Mouse (Mus musculus) heart, postnatal 25 days (tissue): ENCODE data around the gene Krtap13. TPM values are rescaled to one million over a fixed set of nuclear protein-coding genes. Genes with fewer than 3 reads are reported as not detected.
"Not testable (repeated sequence)": the region's sequence is repeated elsewhere in the genome, so short reads cannot be mapped to it uniquely, and the experiment has no call there.

Experiments used
- DNase-seq: peaks from one replicate; pipeline ENCODE4 v3.0.0; 2022; ENCODE audit warnings: low spot score
- intact Hi-C: fragments of 180-260 bp; cut with DNase I; formaldehyde crosslinking; loops from one replicate; pipeline ENCODE4 v1.15.1; 2025
- total RNA-seq, 2 experiments: library from RNA; stranded (reverse); gene quantifications; 2 replicates each; pipeline ENCODE4 v1.2.3; 2021

Gene Krtap13
- total RNA-seq = not detected

DNA sequence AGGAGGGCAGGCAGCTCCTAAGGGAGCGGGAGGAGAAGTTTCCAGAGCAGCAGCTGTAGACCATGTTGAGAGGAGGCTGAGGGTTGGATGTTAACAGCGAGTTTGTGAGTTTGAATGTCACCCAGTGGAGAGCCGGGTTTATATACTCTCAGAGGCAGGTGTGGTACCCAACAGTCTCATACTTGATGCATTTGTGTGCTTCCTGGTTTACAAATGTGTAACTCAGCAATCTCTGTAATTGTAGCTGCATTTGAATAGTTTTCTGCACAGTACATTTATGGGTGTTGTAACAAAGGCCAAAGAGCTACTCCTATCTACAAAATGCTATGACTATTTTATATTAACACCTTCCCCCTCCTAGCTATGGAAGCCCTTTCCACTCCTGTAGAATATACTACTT, at the start of gene Krtap13:
Gene Krtap13, minus strand, starts transcription at position 101 of the 400 bp plus-strand sequence.
- DNase-seq, intact Hi-C loops: not testable (repeated sequence)

DNA sequence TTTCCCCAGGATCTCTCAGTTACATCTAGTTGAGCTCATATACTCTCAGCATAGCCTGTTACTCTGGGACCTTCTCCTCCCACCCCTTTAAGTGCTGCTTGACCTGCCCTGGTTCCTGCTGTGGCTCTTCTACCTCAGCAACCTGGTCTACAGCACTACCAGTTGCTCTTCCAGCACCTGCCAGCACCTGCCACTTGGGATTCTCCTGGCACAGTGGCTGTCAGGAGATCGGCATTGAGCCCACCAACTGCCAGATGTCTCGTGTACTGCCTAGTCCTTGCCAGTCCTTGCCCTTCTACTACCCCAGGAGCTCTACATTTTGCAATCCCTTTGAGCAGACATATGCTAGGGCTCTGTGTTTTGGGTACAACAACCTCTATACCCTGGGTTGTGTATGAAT, 35.4 kb upstream of the Krtap13 start:
- intact Hi-C loops = no loop called here
- DNase-seq = no peak

DNA sequence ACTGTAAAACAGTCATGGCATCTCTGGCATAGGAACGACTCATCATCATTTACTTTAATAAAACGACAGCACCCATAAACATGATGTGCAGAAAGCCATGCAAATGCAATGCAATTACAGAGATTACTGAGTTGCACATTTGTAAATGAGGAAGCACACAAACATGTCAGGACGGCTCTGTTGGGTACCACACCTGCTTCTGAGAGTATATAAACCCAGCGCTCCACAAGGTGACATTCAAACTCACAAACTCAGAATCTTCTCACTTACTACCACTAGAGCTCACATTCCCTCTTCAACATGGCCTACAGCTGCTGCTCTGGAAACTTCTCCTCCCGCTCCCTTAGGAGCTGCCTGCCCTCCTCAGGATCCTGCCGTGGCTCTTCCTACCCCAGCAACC, 26.2 kb upstream of the Krtap13 start, which contains the start of gene Gm5965:
Gene Gm5965, plus strand, starts transcription at position 301 of the 400 bp plus-strand sequence.
- intact Hi-C loops = no loop called here
- no peak for DNase-seq

DNA sequence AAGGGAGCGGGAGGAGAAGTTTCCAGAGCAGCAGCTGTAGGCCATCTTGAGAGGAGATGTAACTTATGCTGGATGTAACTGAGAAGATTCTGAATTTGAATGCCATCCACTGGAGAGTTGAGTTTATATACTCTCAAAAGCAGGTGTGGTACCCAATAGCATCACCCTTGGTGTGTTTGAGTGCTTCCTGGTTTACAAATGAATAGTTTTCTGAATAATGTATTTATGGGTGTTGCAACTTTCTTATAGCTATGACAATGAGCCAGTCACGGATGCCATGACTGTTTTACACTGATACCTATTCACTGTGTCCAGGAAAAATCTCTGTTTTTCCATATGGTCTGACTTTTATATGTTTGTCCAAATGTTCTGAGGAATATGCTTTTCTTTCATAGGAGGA, 22.7 kb upstream of the Krtap13 start, which contains the start of gene 2310057N15Rik:
Gene 2310057N15Rik, minus strand, starts transcription at position 101 of the 400 bp plus-strand sequence.
- intact Hi-C loops = no loop called here
- DNase-seq = no peak

DNA sequence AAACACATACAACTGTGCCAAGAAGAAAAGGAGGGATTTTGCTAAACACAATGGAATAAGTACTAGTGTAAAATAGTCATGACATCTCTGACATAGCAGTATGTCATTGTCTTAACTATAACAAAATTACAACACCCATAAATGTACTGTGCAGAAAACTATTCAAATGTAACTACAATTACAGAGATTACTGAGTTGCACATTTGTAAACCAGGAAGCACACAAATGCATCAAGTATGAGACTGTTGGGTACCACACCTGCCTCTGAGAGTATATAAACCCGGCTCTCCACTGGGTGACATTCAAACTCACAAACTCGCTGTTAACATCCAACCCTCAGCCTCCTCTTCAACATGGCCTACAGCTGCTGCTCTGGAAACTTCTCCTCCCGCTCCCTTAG, 7.1 kb upstream of the Krtap13 start, which contains the start of gene 2310034C09Rik:
Gene 2310034C09Rik, plus strand, starts transcription at position 301 of the 400 bp plus-strand sequence.
- DNase-seq, intact Hi-C loops: not testable (repeated sequence)

DNA sequence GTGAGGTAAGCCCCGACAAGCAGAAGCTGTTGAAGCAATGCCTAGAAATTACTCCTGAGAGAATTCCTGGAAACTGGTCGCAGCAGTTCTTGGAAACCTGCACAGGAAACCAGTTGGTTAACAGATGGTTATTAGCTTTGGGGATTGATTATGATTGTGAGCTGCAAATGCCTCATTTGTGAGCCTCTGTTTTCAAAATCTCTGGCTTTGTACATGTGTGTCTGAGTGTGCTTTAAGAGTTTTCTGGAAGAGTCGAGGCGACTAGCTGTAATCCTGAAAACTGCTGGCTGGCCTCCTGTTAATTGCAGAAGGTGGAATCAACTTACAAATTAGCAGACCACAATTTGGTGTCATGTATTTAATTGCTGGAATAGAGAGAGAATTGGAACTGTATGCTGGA, 3.5 kb downstream of the Krtap13 start:
- DNase-seq = no peak
- intact Hi-C loops = no loop called here

DNA sequence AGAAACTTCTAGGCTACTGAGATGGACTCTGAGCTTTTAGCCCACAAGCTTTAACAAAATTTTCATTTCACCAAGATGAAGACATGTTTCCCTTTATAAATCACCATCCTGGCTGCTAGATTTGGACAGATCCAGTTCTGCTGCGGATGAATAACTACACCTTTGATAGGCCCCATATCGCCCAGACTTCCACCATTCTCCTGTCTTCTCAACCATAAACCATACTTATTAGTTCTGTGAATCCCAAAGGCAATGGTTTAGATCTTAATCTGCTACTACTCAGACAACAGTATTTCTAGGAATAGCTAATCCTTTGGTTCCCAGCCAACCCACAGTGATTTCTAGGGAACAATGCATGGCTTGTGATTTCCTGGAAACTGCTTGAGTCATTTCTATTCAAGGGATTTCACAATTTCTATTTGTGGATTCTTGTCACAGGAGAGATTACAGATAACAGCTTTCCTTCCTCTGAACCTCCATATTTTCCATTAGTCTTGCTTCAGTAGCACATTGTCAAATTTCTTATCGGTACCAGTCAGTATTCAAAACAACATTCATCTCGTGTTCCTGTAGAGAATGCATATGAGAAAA, 6.6 kb downstream of the Krtap13 start:
- intact Hi-C loops = no loop called here
- DNase-seq = no peak

DNA sequence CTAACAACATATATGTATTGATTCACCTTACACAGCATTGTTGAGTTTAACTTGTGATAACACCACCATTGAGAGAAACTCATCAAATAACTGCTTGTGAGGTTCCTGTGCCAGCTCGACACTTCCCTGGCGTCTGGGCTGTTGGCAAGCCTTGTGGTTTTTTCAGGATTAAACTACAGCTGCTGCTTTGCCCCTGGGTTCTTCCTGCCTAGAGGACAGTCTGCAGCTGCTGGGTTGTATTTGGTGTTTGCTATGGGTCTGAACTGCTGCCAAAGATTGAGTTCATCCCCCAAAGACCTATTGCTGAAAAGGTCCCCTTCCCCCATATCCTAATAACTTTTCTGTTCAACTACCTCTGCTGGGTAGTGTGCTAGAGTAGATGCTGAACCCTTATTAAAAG, 16.0 kb downstream of the Krtap13 start:
- intact Hi-C loops = no loop called here

DNA sequence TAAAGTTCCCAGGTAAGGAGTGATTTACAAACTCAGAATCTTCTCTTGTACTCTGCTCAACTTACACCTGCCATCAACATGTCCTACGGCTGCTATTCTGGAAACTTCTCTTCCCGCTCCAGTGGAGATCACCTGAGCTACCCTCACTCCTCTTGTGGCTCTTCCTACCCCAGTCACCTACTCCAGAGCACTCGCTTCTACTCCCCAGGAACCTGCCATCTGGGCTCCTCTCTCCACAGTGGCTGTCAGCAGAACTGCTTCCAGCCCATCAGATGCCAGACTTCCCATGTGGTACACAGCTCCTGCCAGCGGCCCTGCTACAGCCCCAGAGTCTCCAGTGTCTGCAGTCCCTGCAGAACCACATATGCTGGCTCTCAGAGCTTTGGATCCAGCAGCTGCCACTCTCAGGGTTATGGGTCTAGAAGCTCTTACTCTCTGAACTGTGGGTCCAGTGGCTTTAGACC, 22.6 kb downstream of the Krtap13 start, which contains the start of gene Krtap13-1:
Gene Krtap13-1, plus strand, starts transcription at position 51 of the 464 bp plus-strand sequence.
- intact Hi-C loops = no loop called here
- DNase-seq = no peak

More for the DNA sequence above, 16.0 kb downstream of the Krtap13 start:
- no peak for DNase-seq

DNA sequence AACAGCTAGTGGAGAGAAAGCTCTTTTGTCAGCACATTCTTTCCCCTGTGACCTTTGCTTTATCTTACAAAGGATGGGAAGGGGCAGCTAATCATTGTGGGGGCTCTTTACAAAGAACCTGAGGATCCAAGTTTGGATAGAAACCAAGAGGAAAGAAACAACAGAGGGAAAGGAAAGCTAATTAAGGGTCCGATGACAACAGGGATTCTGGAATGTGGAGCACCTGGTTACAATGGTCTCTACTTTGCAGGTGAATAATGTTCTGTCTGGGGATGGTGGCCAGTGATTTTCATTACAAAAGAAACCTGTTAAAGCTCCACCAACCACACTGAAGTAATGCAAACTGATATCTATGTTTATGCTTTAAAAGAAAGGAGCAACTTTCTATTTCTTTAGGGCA, 31.4 kb downstream of the Krtap13 start:
- intact Hi-C loops = no loop called here
- DNase-seq = no peak

DNA sequence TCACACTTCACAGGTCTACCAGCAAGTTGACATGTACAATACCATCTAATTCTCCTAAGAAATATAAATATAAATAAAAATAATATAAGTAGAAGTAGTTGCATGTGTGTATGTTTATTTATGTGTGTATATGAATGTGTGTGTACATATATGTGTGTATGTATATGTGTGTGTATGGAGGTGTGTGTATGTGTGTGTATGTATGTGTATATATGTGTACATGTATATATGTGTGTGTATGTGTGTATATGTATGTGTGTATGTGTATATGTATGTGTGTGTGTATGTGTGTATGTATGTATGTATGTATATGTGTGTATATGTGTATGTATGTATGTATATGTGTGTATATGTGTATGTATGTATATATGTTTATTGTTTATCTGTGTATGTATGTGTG, 34.9 kb downstream of the Krtap13 start:
- intact Hi-C loops = no loop called here
- DNase-seq = no peak

DNA sequence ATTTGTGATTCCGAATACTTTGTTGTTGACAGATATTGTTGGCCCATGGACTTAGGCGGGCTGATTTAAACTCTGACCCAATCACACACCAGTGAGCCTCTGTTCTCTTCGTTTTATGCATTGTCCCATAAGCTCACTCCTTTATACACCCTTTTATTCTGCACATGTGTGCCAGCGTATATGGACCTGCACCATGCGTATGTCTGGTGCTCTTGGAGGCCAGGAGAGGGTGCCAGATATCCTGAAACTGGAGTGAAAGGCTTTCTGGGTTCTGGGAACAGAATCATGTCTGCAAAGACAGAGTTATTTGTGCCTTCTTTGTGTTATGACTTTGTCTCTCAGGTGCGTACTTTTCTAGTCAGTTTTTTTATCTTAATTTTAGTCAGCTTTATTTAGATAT, 40.2 kb downstream of the Krtap13 start:
- intact Hi-C loops = no loop called here

DNA sequence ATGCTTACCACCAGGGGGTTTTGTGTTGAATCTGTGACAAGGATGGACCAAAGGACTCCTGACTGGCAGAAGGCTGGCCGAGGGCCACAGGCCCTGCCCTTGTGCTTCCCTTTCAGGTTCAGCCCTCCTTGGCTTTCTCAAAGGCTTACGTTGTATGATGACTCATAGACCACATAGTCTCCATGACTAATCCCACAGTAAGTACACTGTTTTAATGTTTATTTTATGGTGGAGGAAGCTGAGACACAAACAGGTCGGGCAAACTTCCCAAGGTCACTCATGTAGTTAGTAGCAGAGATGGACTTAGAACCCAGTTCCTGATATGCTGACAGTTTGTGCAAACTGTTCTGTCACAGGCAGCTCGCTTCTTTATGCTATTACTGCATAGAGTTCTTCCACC, 40.7 kb downstream of the Krtap13 start:
- intact Hi-C loops = no loop called here
- no peak for DNase-seq

More for the DNA sequence above, 40.2 kb downstream of the Krtap13 start:
- DNase-seq = no peak

DNA sequence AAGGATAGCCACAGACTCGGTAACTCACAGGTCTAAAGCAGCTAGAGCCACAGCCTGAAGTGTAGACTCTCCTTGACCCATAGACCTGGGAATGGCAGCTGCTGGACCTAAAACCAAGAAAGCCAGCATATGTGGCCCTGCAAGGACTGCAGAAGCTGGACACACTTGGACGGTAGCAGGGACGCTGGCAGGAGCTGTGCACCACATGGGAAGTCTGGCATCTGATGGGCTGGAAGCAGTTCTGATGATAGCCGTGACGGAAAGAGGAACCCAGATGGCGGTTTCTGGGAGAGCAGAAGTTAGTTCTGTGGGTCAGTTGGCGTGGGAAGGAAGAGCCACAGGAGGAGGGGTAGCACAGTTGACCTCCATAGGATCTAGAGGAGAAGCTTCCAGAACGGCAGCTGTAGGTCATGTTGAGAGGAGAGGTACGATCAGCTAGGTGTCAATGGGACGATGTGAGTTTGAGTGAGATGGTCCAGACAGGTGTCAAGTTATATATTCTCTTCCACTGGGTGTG, 43.9 kb downstream of the Krtap13 start, which contains the start of gene 2310061N02Rik:
Gene 2310061N02Rik, minus strand, starts transcription at position 467 of the 517 bp plus-strand sequence.
- DNase-seq = no peak
- intact Hi-C loops = no loop called here

DNA sequence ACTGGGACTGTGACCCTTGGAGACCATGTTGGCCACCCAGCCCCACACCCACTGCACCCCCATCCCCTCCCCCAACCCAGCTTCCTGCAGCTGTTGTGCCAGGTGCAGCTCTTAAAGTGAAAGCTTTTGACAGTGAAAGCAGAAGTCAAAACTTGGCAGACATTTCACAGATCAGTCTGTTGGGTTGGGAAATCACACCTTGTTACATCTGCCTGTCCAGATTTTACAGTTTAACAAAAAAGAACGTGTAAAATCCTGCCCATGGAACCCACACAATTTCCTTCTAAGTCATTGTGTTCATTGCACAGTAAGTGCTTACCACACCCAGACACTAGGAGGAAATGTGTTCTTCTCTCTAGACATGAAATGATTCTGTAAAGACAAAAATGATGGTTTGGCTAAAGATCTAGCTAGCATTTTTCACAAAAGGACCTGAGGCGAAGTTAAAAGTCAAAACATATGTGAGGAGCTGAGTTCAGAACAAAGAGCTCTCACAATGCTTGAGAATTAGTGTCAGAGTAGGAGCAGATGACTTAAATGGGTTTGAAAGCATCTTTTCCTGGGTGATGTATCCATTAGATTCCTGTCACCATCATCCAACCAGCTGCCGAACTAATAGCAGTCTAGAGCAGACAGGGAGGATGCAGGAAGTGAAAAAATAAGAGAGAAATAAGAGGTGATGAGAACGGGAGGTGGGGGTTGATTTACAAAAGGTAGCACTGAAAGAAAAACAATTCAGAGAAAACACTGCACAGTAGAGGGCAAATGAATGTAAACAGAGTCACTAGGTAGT, 50.2 kb downstream of the Krtap13 start:
- DNase-seq = no peak
- intact Hi-C loops = no loop called here

Other genes with a start within 250 kb of the Krtap13 start
- gene Cldn17, start 244.7 kb downstream of the Krtap13 start, total RNA-seq = not detected
- gene Cldn8, start 188.5 kb downstream of the Krtap13 start, total RNA-seq = not detected
- gene Krtap24-1, start 139.4 kb downstream of the Krtap13 start, total RNA-seq = not detected
- not detected for gene 2310079G19Rik, start 124.0 kb downstream of the Krtap13 start, total RNA-seq
- gene Krtap26-1, start 103.8 kb downstream of the Krtap13 start, total RNA-seq = not detected
- not detected for gene Krtap27-1, start 80.0 kb downstream of the Krtap13 start, total RNA-seq
- gene 2310061N02Rik, start 43.7 kb downstream of the Krtap13 start, total RNA-seq = not detected
- gene Krtap13-1, start 22.8 kb downstream of the Krtap13 start, total RNA-seq = not detected
- gene 2310034C09Rik, start 7.2 kb upstream of the Krtap13 start, total RNA-seq = not detected
- gene 2310057N15Rik, start 22.6 kb upstream of the Krtap13 start, total RNA-seq = not detected
- not detected for gene Gm5965, start 26.3 kb upstream of the Krtap13 start, total RNA-seq
- not detected for gene Gm20741, start 60.6 kb upstream of the Krtap13 start, total RNA-seq
- not detected for gene Krtap15, start 68.6 kb upstream of the Krtap13 start, total RNA-seq
- gene Krtap14, start 74.5 kb upstream of the Krtap13 start, total RNA-seq = not detected
- not detected for gene Krtap19-1, start 117.8 kb upstream of the Krtap13 start, total RNA-seq
- gene Krtap19-2, start 122.6 kb upstream of the Krtap13 start, total RNA-seq = not detected
- gene Krtap19-3, start 126.4 kb upstream of the Krtap13 start, total RNA-seq = not detected
- gene Krtap19-4, start 133.5 kb upstream of the Krtap13 start, total RNA-seq = not detected
- not detected for gene Krtap19-5, start 144.8 kb upstream of the Krtap13 start, total RNA-seq
- gene Krtap19-9b, start 180.6 kb upstream of the Krtap13 start, total RNA-seq = not detected
- gene Krtap16-3, start 211.2 kb upstream of the Krtap13 start, total RNA-seq = not detected